Mouse (Mus musculus) left cerebral cortex, adult 9 months (tissue): ENCODE results near the gene Oit1.

Source experiments
- DNase-seq, 2 experiments: peaks; one replicate each; pipeline ENCODE4 v3.0.0; 2022; ENCODE audit warnings: low spot score in 2 of 2

Gene Oit1

GRCm38 (mm10) chr14:8300281-8300680 is 78.3 kb downstream of the Oit1 start:
- DNase-seq, result peak in 1 of 2 experiments; percentile 50
